Mouse (Mus musculus): ENCODE measurements around the gene Ablim1. TPM values are rescaled to one million over a fixed set of nuclear protein-coding genes. Genes with fewer than 3 reads are reported as not detected.

The Ablim1 gene
- 10 to 100 TPM; 83.6 to 94.5 TPM for total RNA-seq (2021)
- long read RNA-seq, experiment 1, partial matches to known transcripts, result 1 of 24 reads
- long read RNA-seq, experiment 1, other reads (novel, unspliced or antisense), result 23 of 24 reads
- long read RNA-seq, experiment 2, partial matches to known transcripts, result 0 of 17 reads
- long read RNA-seq, experiment 2, other reads (novel, unspliced or antisense), result 17 of 17 reads

- peak; percentile 73 for DNase-seq
These were observed at the start of gene Ablim1 for GRCm38 (mm10) chr19:57314346-57315012. TSS of gene Ablim1 (minus strand) at chr19:57314919.

GRCm38 (mm10) chr19:57363538-57363937 lies 48.8 kb upstream of the Ablim1 start:
- DNase-seq, result no peak

- no peak for DNase-seq
These were observed 48.4 kb upstream of the Ablim1 start for GRCm38 (mm10) chr19:57363076-57363475.

DNA sequence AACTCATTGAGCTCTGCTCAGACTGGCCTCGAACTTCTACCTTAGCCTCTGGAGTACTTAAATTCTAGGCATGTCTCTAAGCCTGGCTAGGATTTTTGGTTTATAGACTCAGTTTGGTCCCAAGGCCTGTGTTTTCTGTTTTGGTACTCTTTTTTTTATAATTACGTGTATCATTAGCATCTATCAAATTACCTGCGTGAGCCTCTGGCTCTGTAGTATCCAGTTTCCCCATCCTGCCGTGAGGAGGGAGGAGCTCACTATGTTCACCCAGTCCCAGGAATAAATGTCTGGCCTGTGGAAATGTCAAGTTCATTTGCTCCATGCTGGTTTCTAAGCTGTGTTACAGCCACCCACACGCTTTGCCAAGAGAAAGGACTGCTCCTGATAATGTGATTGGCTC lies 47.9 kb upstream of the Ablim1 start:
- peak; percentile 43 for DNase-seq

DNA sequence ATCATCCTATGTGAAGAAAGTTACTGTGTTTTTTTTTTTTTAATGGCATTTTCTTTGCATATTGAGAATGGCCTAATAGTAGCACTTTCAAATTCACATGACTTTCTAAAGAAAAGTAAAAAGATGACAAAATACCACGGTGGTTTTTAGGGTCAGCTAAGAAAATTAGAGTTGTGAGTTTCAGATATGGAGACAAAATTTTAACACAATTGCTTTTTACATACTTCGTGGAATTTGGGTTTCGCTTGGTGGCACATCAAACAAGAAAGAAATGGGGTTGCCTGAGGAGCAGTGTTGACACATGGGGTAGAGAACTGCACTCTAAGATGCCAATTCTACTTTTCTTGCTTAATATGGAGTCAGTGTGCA lies 47.2 kb upstream of the Ablim1 start:
- no peak for DNase-seq

DNA sequence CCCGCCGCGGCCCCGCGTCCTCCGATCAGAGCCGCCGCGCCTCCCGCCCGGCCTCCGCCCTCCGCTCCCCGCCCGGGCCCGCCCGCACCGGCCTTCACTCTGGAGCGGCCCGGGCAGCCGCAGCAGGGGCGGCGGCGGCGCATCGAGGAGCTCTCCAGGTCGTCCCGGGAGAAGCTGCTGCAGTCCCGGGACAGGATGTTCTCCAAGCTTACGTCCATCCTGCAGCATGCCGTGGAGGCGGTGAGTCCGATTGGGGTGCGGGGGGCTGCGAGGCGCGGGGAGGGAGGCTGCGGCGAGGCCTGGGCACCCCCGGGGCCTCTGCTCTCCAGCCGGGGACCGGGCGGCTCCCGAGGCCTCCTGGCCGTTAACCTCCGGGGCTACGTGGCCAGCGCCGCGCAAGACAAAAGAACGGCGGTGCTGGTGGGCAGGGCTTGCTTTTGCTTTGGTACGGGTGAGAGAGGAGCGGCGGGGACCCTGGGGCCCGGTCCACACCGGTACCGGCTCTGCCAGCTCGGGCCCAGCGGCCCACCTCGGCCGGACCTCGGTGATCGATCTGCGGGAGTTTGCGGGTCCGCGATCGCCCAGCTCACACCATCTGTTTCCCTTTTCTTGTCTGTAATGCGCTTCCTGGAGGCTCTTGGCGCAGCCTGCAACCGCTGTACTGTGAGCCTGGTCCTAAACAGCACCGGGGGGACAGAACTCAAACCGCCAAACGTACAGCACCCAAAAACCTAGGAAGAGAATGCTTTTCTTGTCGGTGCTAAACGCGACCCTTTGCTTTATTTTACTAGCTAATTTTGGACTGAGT lies 46.6 kb upstream of the Ablim1 start:
- DNase-seq, result peak; percentile 75

- peak; percentile 97 for DNase-seq
These were observed 45.8 kb upstream of the Ablim1 start, which contains the start of gene Fam160b1 for GRCm38 (mm10) chr19:57360341-57361130. TSS of gene Fam160b1 (plus strand) at chr19:57360680.

DNA sequence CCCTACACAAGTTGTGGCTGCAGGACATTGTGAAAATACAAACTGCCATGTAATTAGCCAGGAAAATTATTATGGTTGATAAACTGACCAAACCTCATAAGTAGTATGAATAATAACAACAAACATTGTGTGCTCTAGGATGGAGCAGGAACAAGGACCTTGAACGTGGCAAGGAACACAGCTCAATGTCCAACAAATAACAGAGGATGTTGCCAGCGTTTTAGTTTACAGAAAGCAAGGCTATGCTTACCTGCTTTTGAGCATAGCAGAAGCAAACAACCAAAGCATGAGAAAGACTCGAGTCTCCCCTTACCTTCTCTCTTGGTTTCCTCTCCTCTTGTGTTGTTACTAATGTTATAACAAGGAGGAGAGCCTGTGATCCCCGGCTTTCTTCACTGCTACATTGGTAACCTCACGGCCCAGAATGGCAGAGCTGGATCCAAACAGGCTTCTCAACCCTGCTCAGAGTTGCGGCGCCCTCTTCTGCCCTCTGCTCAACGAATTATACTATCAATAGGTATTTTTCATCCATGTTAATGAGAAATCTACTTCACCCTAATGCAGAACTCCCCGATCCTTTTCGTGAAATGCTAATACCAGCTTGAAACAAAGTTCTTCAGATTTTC lies 45.1 kb upstream of the Ablim1 start:
- peak; percentile 44 for DNase-seq

DNA sequence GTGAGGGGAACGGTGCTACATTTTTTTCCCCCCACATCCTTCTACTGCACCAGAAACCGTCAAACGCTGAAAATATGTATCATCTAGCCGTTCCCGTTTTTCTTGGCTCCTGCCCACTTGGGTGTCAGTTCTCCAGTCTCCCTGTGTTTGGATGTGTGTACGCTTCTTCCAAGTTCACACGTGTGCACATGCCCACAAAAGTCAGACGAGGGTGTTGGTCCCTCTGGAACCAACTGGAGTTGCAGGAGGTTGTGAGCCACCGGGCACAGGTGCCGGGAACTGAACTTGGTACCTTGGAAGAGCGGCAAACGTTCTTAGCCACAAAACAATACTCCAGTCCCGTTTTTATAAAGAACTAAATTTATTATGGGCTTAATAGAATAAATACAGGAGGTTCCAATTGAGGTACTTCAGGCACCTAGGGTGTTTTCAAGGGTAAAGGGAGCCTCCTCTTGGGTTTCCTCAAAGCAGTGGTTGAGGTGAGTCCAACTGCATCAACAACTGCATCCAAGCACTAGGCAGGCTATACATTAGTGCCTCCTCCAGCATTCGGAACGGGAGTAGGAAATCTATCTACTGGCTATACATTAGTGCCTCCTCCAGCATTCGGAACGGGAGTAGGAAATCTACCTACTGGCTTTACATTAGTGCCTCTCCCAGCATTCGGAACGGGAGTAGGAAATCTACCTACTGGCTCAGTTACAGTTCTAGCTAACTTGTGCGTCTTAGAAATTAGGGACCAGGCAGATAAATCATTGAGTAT lies 44.3 kb upstream of the Ablim1 start:
- no peak for DNase-seq

- DNase-seq, result peak; percentile 76
These were observed 43.6 kb upstream of the Ablim1 start for GRCm38 (mm10) chr19:57358322-57358721.

GRCm38 (mm10) chr19:57357811-57358210 lies 43.1 kb upstream of the Ablim1 start:
- DNase-seq, result no peak

GRCm38 (mm10) chr19:57357244-57357643 lies 42.5 kb upstream of the Ablim1 start:
- DNase-seq, result no peak

- DNase-seq, result no peak
These were observed 41.6 kb upstream of the Ablim1 start for GRCm38 (mm10) chr19:57356273-57356672.

DNA sequence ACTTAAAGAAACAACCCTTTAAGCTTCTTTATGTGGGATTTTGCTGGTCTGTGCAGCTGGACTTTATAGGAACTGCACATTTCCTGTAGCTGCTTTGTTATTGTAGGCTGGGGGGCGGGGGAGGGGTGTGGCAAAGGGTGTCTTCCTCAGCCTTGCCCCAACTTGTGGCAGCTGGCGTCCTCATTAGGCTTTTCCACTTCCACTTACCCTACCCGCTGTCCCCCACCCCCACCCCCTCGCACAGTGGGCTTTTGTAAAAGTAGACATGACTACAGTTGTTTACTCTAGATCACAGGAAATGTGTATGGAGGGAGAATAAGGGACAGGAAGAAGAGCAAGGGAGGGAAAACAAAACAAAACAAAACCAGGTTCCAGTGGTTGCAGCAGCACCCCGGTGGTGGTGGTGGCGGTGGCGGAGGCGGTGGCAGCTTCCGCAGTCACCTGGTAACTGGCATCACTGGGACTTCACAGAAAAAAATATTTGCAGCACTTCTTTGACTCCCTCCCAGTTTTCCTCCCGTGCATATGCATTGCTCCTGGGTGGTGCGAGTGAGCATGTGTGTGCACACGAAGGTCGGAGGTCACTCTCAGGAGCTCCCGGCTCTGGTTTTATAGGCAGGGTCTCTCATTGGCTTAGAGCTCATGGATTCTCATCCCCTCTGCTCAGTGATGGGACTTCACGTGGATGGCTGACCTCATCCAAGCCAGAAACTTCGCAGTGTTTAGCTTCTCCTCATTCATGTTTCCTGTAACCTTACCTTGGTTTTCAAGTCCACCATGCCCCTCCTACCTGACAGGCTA lies 40.9 kb upstream of the Ablim1 start:
- DNase-seq, result no peak

- DNase-seq, result no peak
These were observed 40.0 kb upstream of the Ablim1 start for GRCm38 (mm10) chr19:57354715-57355114.

- no peak for DNase-seq
These were observed 39.3 kb upstream of the Ablim1 start for GRCm38 (mm10) chr19:57354050-57354449.

DNA sequence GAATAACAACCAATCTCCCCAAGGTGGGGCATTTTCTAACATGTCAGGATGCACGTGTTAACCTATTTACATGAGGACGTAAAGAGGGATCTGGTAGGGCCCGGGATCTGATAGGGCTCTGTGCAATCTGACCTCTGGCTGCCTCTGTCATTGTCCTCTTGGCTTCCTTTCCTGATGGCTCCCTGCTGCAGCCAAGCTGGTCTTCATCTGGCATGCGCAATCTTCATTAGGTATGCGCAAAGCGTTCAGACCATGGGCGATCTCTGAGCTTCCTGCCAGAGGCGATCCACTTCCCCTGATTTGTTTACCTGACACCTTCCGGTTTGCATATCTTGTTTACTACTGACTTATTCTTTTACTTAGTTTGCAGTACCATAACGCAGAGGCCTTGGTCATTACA lies 38.5 kb upstream of the Ablim1 start:
- no peak for DNase-seq

GRCm38 (mm10) chr19:57352337-57352935 lies 37.7 kb upstream of the Ablim1 start:
- no peak for DNase-seq

DNA sequence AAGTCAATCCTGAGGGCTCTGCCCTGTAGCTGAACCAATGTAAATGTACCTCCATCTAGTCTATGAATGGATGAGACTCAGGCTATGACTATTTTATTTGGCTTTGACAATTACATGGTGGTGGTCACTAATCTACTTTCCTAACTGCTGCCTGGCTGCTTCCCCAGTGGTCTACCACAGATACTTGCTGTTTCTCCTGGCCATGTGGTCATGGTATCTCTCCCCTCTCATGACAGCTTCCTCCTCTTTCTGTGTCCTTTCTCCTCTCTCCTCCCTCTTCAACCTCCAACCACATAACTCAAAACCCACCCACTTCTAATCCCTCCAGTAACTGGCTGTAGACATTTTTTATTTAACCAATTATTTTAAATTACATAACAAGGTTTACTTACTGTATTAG lies 34.4 kb upstream of the Ablim1 start:
- DNase-seq, result no peak

DNA sequence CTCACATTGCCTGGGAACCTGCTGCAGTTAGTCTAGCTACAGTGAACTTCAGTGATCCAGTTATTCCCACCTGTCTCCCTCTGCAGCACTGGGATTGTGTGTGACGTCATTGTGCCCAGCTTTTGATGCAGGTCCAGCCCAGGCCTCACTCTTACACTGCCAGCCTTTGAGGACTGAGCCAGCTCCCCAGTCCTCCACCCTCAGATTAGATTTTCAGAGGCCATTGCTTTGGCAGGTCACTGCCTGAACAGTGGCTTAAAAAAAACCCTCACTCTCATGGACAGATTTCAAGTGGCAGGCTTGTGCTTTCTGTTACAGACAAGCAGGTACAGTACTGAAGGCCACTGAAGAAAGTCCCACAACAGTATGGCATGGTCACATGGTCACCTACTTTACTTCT lies 30.0 kb upstream of the Ablim1 start:
- DNase-seq, result no peak

Measured in adrenal gland, postnatal 10 days (tissue).